Mouse (Mus musculus) embryonic facial prominence, embryonic 10.5 days (tissue): ENCODE data around the gene Dcaf12. TPM values are rescaled to one million over a fixed set of nuclear protein-coding genes. Genes with fewer than 3 reads are reported as not detected.

ENCODE experiments used
- DNase-seq: peaks from one replicate; pipeline ENCODE4 v3.0.0-alpha.2; 2017; ENCODE audit warnings: low spot score
- H3K27ac ChIP-seq: fragments of 300-500 bp; sonication (generic); replicated peaks from 2 replicates; pipeline ENCODE4 v1.5.1; 2016; ENCODE audit warnings: mild to moderate bottlenecking
- H3K27me3 ChIP-seq: fragments of 300-500 bp; sonication (generic); replicated peaks from 2 replicates; pipeline ENCODE4 v1.6.1; 2016; ENCODE audit warnings: low read depth, mild to moderate bottlenecking; ENCODE audit not compliant: poor library complexity, severe bottlenecking
- H3K36me3 ChIP-seq: fragments of 300-500 bp; sonication (generic); replicated peaks from 2 replicates; pipeline ENCODE4 v1.6.1; 2016; ENCODE audit warnings: mild to moderate bottlenecking, moderate library complexity
- H3K4me1 ChIP-seq: fragments of 300-500 bp; sonication (generic); 2 replicates; pipeline ENCODE4 v1.6.1; 2016
- H3K4me3 ChIP-seq: fragments of 300-500 bp; sonication (generic); 2 replicates; pipeline ENCODE4 v1.5.1; 2016; ENCODE audit warnings: mild to moderate bottlenecking, moderate library complexity
- H3K9me3 ChIP-seq: fragments of 300-500 bp; sonication (generic); 2 replicates; pipeline ENCODE4 v1.6.1; 2016; ENCODE audit warnings: mild to moderate bottlenecking
- WGBS: fragments of 180-500 bp; shearing (Covaris S2); methylation state at CpG from one replicate; pipeline ENCODE4 v1.1.7; 2016; 5-methylcytosine and 5-hydroxymethylcytosine counted together
- polyA plus RNA-seq: library from polyadenylated mRNA; unstranded; fragments of >200 nt; fragmentation: Nextera tagmentation; extraction: Ambion mirVana; gene quantifications from 2 replicates; pipeline ENCODE4 v1.2.1, GENCODE M21; 2016

Dcaf12 gene
- polyA plus RNA-seq, 1 experiment from 2014 or later, result 62.0 TPM

DNA sequence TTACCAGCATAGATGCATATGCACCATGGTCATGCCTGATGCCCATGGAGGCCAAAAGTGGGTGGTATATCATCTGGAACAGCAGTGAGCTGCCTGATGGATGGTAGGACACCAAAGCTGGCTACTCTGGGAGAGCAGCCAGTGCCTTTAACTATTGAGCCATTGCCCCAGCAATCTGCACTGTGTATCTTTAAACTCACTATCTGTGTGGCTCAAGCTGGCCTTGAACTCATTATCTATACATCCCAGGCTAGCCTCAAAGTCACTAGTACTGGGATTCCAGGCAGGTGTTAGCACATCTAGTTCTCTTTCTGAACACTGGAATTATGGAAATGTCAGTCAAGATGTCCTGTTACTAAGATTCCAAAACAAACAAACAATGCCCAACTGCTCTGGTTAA is 21.9 kb upstream of the Dcaf12 start:
- Histone ChIP-seq H3K4me1 (no peaks in the 10 kb centered on the region), H3K4me3 (no peak overlapping the region), H3K27me3 (no peaks in the 10 kb centered on the region), H3K27ac (no peak overlapping the region), H3K36me3 (no peaks in the 10 kb centered on the region), H3K9me3 (no peaks in the 10 kb centered on the region)
- no peak for DNase-seq

DNA sequence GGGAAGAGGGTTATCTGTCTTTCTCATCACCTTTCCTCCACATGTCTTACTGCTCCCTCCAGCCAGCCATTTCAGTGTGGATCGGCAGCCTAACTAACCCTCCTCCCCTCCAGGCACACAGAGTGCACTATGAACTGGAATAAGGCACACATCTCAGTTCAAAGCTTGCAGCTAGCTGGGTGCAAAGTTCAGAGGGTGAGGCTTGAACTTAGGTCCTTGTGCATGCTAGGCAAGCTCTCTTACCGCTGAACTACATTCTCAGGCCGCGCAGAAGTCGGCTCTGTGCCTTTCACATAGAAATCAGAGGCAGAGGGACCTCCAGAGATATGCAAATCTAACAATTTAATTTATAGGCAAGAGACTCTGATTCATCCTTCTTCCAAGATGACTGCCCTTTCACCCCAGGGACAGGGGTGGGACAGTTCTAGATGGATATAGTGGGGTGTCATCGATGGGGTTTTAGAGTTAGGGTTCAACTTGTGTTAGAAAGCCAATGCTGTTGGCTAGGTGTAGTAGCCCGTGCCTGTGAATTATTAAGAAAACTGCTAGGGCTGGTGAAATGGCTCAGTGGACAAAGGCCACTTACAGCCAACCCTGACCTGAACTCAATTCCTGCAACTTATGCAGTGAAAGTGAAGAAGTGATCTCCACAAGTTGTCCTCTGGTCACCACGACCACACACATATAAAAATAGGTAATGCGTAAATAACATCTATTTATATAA is 17.2 kb upstream of the Dcaf12 start:
- Histone ChIP-seq H3K36me3 (no peaks in the 10 kb centered on the region), H3K9me3 (no peaks in the 10 kb centered on the region), H3K4me3 (no peak overlapping the region), H3K4me1 (no peaks in the 10 kb centered on the region), H3K27me3 (no peaks in the 10 kb centered on the region), H3K27ac (no peak overlapping the region)
- no peak for DNase-seq
- WGBS, result 88% methylated on average over 9 of the region's 9 CpGs

DNA sequence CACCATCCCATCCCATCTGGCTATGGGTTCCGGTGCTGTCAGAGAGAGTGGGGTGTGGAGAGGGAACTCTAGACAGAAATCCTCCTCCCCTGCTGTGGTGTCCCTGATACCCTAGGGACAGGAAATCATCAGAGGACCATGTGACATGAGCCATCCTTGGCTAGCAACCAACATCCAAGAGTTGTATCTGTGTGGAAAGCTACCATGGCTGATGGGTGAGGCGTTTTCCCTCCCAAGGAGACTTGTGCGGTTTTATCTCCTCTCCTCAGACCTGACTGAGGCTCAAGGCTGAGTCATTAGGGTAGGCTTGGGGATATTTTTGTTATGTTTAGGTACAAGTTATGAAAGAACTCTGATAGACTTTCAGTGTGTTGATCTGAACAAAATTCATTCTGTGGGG is 16.4 kb upstream of the Dcaf12 start:
- 83% methylated on average over 3 of the region's 3 CpGs for WGBS
- H3K9me3 ChIP-seq, result no peaks in the 10 kb centered on the region
- DNase-seq, result no peak
- H3K27me3 ChIP-seq, result no peaks in the 10 kb centered on the region
- H3K4me3 ChIP-seq, result no peak overlapping the region
- H3K36me3 ChIP-seq, result no peaks in the 10 kb centered on the region
- H3K27ac ChIP-seq, result no peak overlapping the region
- no peaks in the 10 kb centered on the region for H3K4me1 ChIP-seq

DNA sequence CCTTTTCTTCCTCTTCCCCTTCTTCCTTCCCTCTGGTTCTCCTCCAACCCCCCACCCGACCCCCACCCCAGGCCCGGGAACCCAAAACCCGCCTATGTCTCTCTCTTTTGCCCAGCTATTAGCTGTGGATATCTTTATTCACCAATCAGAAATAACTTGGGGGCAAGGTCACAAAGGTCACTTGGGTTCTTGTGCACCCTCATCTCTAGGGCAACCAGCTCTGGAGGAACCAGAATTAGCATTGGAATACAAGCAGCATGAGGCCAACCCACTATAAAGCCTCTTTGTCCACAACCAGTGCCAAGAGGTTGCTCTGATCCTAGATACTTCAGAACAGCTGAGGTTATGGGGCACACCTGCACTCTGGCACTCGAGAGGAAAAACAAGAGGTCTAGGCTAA is 14.8 kb upstream of the Dcaf12 start:
- WGBS, result 46% methylated on average over 4 of the region's 4 CpGs
- DNase-seq, result no peak
- no peaks in the 10 kb centered on the region for H3K36me3 ChIP-seq
- H3K4me1 ChIP-seq, result no peaks in the 10 kb centered on the region
- no peak overlapping the region for H3K4me3 ChIP-seq
- H3K9me3 ChIP-seq, result no peaks in the 10 kb centered on the region
- no peaks in the 10 kb centered on the region for H3K27me3 ChIP-seq
- no peak overlapping the region for H3K27ac ChIP-seq

DNA sequence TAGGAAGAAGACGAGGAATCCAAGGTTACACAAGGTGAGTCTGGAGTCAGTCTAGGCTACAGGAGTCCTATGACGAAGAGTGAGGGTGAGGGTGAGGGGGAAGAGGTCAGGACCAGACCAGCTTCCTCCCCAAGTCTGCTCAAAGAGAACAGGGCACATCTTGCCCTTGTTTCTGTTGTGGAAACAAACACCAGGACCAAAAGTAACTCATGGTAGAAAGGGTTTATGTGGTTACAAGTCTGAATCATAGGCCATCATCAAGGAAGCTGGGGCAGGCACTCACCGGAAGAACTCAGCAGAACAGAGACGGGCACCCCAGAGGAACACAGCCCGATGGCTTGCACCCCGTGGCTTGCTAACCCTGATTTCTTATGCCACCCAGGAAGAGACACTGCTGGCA is 12.2 kb upstream of the Dcaf12 start:
- Histone ChIP-seq H3K27ac (no peak overlapping the region), H3K4me1 (no peaks in the 10 kb centered on the region), H3K9me3 (no peaks in the 10 kb centered on the region), H3K4me3 (no peak overlapping the region), H3K36me3 (no peaks in the 10 kb centered on the region), H3K27me3 (no peaks in the 10 kb centered on the region)
- no peak for DNase-seq
- WGBS, result 87% methylated on average over 6 of the region's 6 CpGs

DNA sequence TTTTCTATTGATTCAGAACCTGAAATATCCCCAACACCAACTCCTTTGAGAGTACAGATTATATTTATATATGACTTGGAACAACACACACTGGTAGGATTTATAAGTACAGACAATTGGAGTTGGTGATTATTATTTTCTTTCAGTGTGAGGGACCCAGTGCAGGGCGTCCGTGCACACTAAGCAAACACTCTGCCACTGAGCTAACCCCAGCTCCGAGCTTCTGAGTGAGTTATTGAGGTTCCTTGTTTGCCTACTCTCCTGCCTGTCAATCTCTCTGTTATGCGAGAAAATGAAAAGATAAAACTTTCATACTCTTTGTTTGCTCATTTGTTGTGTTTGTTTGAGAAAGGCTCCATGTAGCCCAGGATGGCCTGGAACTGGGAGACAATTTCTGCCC is 6.3 kb upstream of the Dcaf12 start:
- Histone ChIP-seq H3K36me3 (no peaks in the 10 kb centered on the region), H3K27me3 (no peaks in the 10 kb centered on the region), H3K27ac (no peak overlapping the region), H3K4me1 (peaks cover 5% of the 10 kb centered on the region; the same call in 1 of the 2 replicates), H3K9me3 (no peaks in the 10 kb centered on the region), H3K4me3 (no peak overlapping the region)
- no peak for DNase-seq
- 78% methylated on average over 4 of the region's 4 CpGs for WGBS

DNA sequence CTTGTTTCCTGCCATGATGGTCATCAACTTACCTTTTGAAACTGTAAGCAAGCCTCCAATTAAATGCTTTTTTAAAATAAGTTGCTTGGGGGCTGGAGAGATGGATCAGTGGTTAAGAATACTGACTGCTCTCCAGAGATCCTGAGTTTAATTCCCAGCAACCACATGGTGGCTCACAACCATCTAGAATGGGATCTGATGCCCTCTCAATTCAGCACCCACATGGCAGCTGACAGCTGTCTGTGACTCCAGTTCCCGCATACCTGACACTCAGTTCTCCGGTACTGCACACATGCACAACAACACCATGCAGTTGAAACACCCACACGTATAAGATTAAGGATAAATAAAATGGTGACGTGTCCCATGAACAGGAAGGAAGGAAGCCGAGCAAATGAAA is 3.6 kb upstream of the Dcaf12 start:
- 89% methylated on average over 5 of the region's 5 CpGs for WGBS
- no peak overlapping the region for H3K4me3 ChIP-seq
- no peaks in the 10 kb centered on the region for H3K27me3 ChIP-seq
- H3K9me3 ChIP-seq, result no peaks in the 10 kb centered on the region
- H3K27ac ChIP-seq, result no peak overlapping the region
- H3K36me3 ChIP-seq, result no peaks in the 10 kb centered on the region
- DNase-seq, result no peak
- peaks cover 20% of the 10 kb centered on the region for H3K4me1 ChIP-seq

DNA sequence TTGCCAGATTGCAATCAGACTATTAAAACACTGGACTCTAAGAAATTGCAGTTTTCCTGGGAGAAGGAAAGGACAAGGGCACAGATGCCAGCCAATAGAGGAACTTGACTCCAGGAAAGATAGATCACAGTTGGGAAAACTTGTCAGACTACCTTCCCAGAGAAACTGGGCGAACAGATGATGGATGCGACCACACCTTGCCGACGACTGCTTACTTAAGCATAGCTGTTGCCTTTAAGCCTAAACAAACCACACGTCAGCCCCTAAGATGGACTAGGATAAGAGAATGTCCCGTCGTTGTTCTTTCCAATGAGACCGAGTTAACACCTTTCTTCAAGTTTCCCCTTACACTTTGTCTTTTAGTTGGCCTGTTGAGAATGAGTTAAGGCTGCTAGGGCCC is 484 bp upstream of the Dcaf12 start:
- Histone ChIP-seq H3K27ac (peak overlapping the region; percentile 94), H3K9me3 (no peaks in the 10 kb centered on the region), H3K4me1 (peaks cover 22% of the 10 kb centered on the region), H3K36me3 (peaks cover 29% of the 10 kb centered on the region), H3K4me3 (peak overlapping the region; percentile 95), H3K27me3 (no peaks in the 10 kb centered on the region)
- WGBS, result 56% methylated on average over 8 of the region's 8 CpGs
- DNase-seq, result no peak

DNA sequence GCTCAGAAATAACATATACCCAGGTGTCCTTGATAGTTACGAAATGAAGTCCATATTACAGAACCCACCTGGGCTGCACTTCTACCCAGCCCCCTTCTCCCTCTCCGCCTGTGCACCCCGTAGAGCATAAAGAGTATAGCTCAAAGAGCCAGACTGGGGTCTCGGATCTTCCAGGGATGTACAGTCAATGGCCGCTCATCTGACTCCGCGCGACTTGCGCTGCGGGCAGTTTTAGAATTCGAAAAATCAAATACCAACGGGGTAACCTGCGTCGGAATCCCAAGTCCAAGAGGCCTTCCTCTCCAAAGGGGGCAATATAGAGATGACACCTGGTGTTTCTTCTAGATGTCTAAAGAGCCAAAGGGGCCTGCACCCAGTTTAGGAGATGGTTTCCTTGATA is 967 bp downstream of the Dcaf12 start:
- Histone ChIP-seq H3K9me3 (no peaks in the 10 kb centered on the region), H3K4me1 (peaks cover 20% of the 10 kb centered on the region), H3K4me3 (peak overlapping the region; percentile 95), H3K36me3 (peaks cover 44% of the 10 kb centered on the region), H3K27me3 (no peaks in the 10 kb centered on the region), H3K27ac (peak overlapping the region; percentile 94)
- DNase-seq, result no peak
- WGBS, result 22% methylated on average over 14 of the region's 14 CpGs

DNA sequence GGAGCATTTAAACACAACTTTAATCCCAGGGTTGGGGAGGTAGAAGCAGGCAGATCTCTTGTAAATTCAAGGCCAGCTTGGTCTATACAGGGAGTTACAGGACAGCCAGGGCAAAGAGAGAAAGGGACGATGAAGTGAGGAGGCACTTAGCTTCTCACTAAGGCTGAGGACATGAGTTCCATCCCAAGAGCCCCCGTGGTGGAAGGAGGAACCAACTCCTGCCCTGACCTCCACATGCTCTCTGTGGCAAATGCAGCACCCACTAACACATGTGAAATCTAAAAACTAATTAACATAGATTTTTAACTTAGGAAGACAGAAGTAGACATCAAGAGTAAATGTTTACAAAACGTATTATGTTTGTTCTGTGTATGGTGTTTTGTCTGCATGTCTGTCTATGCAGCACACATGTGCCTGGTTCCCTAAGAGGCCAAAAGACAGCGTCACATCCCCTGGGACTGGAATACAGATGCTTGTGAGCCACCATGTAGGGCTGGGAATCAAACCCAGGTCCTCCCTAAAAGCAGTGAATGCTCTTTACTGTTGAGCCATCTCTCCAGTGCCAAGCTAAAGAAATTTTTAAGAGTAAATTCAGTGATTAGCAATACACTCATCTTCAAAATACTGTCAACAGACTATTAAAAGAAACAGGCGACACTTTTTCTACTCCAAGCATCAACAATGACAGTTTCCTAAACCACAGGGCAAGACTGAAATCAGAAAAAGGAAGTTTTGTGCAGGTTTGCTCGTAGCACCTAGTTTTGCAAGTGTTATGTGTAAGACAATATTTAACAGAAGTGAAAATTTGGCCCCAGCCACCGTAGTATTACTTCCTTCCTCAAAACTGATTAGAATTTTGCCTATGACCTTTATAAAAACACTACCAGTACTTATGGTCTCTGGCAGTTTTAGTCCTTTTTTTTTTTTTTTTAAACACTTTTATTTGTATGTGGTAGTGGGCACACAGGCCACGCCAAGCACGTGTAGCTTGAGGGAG is 3.8 kb downstream of the Dcaf12 start:
- Histone ChIP-seq H3K36me3 (peaks cover 71% of the 10 kb centered on the region), H3K9me3 (no peaks in the 10 kb centered on the region), H3K4me3 (no peak overlapping the region), H3K27me3 (no peaks in the 10 kb centered on the region), H3K4me1 (peaks cover 20% of the 10 kb centered on the region), H3K27ac (no peak overlapping the region)
- DNase-seq, result no peak
- 94% methylated on average over 9 of the region's 9 CpGs for WGBS

DNA sequence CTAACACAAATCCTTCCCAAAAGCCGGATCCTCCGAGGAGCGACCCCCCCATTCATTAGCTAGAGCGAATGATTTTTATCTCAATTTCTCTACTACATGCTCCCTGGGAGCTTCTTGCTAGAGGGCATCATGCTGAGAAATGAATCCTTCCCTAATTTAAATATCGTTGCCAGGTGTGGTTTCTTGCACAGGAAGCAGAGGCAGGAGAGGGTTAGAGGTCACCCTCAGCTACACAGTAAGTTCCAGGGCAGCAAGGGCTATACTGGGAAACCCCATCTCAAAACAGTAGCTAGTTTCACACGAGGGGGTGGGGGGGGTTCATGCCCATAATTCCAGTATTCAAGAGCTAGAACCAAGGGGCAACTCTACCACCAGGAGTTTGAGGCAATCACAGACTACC is 7.3 kb downstream of the Dcaf12 start:
- Histone ChIP-seq H3K4me3 (no peak overlapping the region), H3K4me1 (no peaks in the 10 kb centered on the region; the same call in 1 of the 2 replicates), H3K36me3 (peaks cover 95% of the 10 kb centered on the region), H3K27me3 (no peaks in the 10 kb centered on the region), H3K27ac (no peak overlapping the region), H3K9me3 (no peaks in the 10 kb centered on the region)
- 78% methylated on average over 6 of the region's 6 CpGs for WGBS
- DNase-seq, result no peak

DNA sequence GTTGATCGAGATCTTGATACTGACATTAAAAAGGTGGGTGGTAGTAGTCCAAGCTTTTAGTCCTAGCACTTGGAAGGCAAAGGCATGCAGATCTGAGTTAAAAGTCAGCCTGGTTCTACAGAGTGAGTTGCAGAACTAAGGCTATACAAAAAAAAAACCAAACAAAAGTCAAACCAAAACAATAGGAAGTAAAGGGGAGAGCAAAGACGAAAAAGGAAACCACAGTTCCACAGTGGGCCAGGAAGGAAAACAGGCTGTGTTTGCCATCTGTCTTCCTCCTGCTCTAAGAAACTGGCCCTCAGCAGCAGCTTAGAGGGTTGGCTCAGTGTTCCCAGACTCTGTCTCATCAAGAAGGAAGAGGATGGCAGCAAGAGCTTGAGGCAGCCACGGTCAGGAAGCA is 10.4 kb downstream of the Dcaf12 start:
- Histone ChIP-seq H3K4me3 (no peak overlapping the region), H3K36me3 (peaks cover 95% of the 10 kb centered on the region), H3K27me3 (no peaks in the 10 kb centered on the region), H3K9me3 (no peaks in the 10 kb centered on the region), H3K4me1 (peaks cover 3% of the 10 kb centered on the region; the same call in 1 of the 2 replicates), H3K27ac (no peak overlapping the region)
- DNase-seq, result no peak
- 73% methylated on average over 3 of the region's 3 CpGs for WGBS

DNA sequence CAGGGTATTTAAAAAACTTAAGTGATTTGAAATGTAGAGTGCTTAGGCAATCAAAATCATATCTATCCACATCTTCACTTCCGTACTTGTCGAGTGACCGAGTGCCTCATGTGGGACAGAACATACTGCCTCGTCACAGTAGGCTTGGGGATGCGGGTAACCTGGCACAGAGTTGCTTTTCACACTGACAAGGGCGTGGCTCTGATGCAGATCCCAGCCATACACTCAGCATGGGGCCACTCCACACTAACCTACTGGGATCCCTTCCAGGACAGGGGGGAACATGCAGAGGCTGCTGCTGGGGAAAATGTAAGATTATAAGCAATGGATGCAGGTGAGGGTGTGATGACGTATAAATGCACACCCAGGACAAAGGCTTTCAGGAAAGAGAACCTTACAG is 11.0 kb downstream of the Dcaf12 start:
- 93% methylated on average over 7 of the region's 7 CpGs for WGBS
- Histone ChIP-seq H3K36me3 (peaks cover 95% of the 10 kb centered on the region), H3K4me1 (peaks cover 3% of the 10 kb centered on the region; the same call in 1 of the 2 replicates), H3K27ac (no peak overlapping the region), H3K9me3 (no peaks in the 10 kb centered on the region), H3K27me3 (no peaks in the 10 kb centered on the region), H3K4me3 (no peak overlapping the region)
- no peak for DNase-seq
